Mouse (Mus musculus): ENCODE data around the gene U2af1. TPM values are rescaled to one million over a fixed set of nuclear protein-coding genes. Genes with fewer than 3 reads are reported as not detected.
"Not testable (repeated sequence)": the region's sequence is repeated elsewhere in the genome, so short reads cannot be mapped to it uniquely, and the experiment has no call there.

The U2af1 gene
- total RNA-seq, 2 experiments from 2014 or later = 123 to 125 TPM

DNA sequence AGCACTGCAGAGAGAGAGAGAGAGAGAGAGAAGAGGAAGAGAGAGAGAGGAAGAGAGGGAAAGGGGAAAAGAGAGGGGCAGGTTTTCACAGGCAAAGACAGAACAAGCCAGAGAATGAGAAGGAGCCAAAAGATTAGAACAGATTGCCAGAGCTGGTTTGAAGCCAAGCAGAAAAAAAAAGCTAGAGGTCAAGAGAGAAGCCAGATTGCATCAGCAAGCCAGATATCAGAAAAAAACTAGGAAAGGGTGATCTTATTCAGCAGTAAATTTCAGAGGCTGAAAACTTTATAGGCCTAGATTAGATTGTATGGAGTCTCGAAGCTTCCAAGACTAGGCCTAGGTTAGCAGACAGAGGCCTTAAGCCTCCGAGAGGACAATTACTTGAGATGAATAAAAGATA lies 30.7 kb downstream of the U2af1 start:
- DNase-seq (ENCODE audit: low spot score in 2 of 2) = no peak

DNA sequence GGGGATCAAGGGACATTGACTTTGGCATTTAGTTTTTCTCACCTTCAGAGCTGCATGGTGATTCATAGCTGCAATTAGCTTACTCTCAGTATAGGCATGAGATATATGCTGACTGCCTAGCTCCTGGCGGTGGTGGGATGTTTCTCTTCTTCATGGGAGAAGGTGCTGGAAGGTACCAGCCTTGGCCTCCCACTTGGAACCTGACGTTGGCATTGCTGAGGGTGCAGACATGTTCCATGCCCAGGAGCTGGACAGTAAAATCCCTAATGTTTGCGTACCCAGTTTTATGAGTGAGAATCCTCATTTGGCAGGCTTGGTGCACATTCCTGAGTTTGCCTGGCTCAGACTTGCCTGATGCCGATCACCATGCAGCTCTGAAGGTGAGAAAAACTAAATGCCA lies 35.6 kb downstream of the U2af1 start:
- DNase-seq (ENCODE audit: low spot score in 2 of 2) = no peak

DNA sequence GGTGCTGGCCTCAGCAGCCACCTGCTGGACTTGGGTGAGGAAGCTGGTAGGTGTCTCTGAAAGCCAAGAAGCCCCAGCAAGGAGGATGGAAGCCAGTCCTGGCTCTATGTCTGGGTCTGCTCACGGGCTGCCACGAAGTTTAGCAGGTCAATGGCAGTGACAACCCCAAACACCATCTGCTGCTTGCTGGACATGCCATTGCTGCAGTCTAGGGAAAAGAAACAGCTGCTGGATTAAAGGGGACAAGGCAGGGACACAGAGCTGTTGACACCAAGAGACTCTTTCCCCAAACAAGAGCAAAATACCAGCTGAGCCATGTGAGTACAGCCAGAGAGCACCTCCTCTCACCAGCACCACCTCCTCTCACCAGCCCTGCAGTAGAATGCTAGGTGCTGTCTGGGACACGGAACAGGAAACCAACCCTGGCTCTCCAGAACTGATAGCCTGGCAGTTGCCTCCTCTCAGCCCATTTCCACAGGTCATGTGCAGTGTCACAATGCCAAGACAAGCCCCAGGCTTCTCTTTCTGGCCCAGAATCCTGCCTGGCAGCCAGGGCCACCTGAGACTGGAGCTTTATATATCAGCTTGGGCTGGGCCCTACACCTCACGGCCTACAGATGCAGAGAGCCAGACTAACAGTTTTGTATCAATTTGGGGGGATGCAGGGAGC lies 45.5 kb downstream of the U2af1 start:
- no peak for DNase-seq (ENCODE audit: low spot score in 2 of 2)

DNA sequence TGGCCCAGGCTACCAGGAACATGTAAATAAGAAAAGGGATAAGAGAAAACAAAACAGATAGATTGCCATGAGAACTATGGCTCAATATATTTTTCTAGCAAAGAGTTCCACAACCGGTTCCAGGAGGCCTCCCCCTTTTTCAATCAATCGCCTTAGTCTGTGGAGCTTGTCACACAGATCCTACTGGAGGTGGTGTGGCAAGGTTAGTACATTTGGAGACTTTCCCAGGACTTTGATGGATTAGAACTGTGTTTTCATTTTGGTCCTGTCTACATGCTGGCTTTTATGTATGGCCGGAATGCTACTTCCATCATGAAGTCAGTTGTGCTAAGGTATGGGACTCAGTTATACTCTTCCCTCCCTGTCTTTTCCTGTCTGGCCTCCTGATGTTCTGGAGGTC lies 48.8 kb downstream of the U2af1 start:
- no peak for DNase-seq (ENCODE audit: low spot score in 2 of 2)

DNA sequence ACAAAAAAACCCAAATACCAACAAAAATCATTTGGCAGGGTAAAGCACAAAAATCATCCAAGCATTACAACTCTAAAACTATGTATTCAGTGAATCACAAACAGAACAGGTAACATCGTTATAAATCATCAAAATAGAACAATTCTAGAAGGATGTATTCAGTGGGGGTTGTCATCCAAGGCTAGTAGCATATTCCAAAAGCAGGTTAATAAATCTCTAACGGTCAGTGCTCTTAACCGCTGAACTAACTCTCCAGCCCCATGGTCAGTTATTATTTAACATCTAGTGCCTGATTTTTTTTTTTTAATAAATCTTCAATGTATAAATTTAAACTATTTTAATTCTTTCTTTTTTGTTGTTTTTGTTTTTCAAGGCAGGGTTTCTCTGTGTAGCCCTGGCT lies 49.5 kb downstream of the U2af1 start:
- not testable (repeated sequence) for DNase-seq (ENCODE audit: low spot score in 2 of 2)

DNA sequence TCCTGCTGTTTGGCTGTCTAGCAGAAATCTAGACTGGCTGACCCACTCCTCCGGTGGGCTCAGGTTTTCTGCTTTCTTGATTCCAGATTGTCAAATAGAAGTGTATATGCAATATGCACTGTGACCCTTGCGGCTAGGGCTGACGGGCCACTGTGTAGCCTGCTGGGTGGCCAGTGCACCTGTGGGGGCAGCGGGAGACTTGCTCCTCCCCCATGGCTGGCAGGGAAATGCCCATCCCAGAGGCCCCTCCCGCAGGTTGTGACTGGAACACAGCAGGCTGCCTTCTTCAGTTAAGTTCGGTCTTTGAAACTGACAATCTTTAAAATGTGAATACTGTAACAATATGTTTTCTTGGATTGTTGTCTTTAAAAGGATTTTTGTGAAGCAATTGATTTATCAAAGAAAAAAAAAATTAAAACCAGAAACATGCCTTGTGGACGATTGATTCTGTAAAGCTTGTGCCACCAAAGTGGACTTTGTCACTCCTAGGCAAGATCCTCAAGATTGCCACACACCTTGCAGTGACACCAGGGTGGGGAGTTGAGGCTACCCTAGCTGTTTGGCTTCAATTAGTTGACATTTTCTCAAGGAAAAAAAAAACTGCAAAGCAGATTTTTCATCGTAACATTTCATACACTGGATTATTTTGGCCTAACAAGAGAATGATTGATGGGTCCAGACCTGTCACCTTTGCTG lies 51.3 kb downstream of the U2af1 start:
- DNase-seq (ENCODE audit: low spot score in 2 of 2) = no peak

DNA sequence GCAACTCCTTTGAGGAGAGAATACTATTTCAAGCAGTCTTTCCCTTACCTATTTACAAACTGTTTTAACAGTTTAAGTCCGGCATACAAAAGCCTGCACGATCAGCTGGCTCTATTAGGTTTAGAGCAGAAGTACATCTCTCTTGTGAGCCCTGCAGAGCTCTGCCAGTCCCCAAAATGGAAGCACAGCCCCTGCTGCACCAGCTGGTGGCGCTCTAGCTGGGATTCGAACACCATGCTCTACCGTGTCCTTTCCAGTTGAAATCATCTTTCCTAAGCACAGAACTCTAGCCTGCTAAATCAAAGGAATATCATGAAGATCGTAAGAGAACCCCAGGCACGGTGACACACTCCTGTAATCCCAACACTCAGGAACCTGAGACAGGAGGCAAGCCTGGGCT lies 52.3 kb downstream of the U2af1 start:
- DNase-seq (ENCODE audit: low spot score in 2 of 2) = no peak

DNA sequence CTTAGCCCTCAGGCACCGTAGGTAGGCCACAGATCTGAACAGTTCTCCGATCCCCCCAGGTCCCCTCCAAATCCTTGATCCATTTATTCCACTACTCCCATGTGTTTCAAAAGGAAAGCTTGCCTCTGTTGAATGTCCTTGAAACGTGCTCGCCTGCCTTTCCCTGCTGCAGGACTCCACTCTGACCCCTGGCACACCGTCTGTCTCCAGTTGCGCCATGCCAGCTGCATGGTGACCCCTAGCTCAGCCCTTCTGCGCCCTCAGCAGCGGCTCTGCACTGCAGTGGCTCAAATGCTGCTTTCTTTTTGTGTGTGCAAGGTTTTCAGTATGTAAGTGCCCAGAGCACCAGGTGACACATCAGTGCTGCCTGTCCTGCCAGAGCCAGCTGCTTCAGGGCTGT lies 60.1 kb downstream of the U2af1 start:
- no peak for DNase-seq (ENCODE audit: low spot score in 2 of 2)

DNA sequence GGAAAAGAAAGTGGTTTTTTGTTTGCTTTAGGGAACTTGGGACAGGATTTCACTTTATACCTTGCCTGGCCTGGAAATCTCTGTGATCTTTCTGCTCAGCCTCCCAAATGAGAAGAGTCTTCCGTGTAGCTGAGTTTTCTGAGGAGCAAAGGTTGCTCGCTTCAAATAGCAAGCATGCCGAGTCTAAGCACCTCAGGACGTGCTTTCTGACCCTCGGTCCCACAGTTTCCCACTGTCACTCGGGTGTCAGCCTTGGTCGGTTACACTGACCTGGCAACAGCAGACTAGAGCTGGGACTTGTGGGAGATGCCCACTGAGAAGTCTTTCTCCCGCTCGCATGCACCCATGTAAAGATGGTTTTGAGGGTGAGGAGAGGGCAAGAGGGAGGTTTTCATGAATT lies 60.7 kb downstream of the U2af1 start:
- DNase-seq (ENCODE audit: low spot score in 2 of 2) = no peak

Other genes starting within 250 kb of the U2af1 start
- gene Wdr4, start 138.9 kb downstream of the U2af1 start, total RNA-seq (2021) = 10 to 100 TPM; 22.1 to 25.0 TPM
- gene Ndufv3, start 138.8 kb downstream of the U2af1 start, total RNA-seq (2021) = 100 to 1,000 TPM; 245 to 254 TPM
- 10 to 100 TPM; 10.3 to 15.0 TPM for gene Pknox1, start 94.2 kb downstream of the U2af1 start, total RNA-seq (2021)
- gene Cbs, start 21.7 kb downstream of the U2af1 start, total RNA-seq (2021) = 10 to 100 TPM; 58.5 to 61.6 TPM
- gene Cryaa, start 18.9 kb upstream of the U2af1 start, total RNA-seq (2021) = not detected
- 10 to 100 TPM; 17.0 to 20.1 TPM for gene Sik1, start 196.9 kb upstream of the U2af1 start, total RNA-seq (2021)

Data from layer of hippocampus, adult 18-20 months (tissue).